Mouse (Mus musculus): ENCODE measurements around the gene Ugcg.
"Not testable (repeated sequence)": the region's sequence is repeated elsewhere in the genome, so short reads cannot be mapped to it uniquely, and the experiment has no call there.

Gene Ugcg

GRCm38 (mm10) chr4:59258771-59259170 is 69.7 kb downstream of the Ugcg start:
- DNase-seq (ENCODE audit: low read depth, low spot score) = no peak

GRCm38 (mm10) chr4:59259806-59260205 is 70.7 kb downstream of the Ugcg start:
- no peak for DNase-seq (ENCODE audit: low read depth, low spot score)

- DNase-seq (ENCODE audit: low read depth, low spot score) = no peak
Observed at GRCm38 (mm10) chr4:59260871-59261515, 71.9 kb downstream of the Ugcg start.

GRCm38 (mm10) chr4:59261582-59261981 is 72.5 kb downstream of the Ugcg start:
- not testable (repeated sequence) for DNase-seq (ENCODE audit: low read depth, low spot score)

GRCm38 (mm10) chr4:59262156-59262555 is 73.1 kb downstream of the Ugcg start:
- no peak for DNase-seq (ENCODE audit: low read depth, low spot score)

DNA sequence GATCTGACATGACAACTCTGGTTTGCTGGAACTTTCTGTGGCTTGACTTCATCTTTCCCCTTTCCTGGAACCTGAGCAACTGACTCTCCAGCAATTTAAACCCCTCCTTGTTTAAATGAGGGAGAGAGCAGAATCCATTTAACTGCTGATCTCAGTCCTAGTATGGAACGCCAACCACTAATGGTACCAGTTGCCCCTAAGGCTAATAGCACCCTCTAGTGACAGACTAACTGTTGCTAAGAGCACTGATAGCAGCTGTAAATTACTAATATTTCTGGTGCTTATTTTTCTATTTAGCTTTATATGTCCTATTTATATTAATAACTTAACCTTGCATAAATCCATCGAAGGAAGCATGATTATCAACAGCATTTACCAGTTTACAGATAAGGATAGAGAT is 74.4 kb downstream of the Ugcg start:
- no peak for DNase-seq (ENCODE audit: low read depth, low spot score)

DNA sequence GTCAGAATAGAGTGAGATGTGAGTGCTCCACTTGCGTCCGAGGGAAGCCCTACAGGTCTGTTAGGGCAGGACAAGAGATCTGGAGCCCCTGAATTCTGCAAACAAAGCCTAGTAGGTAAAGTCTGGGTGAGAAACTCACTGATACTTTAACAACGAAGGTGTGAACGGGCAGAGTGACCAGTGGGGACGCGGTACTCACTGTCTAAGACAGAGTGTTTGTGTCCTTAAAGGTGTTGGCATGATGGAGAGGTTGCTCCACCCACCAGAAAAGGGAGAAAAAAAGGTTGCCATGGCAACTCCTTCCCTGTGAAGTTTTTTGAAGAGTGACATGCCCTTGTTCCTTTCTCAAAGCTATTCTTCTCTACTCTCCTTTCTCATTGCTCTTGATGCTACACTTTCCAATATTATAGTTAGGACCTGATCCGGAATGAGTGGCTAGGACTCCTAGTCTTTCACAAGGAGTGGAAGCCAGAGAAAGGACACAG is 75.6 kb downstream of the Ugcg start:
- DNase-seq (ENCODE audit: low read depth, low spot score) = no peak

- no peak for DNase-seq (ENCODE audit: low read depth, low spot score)
Observed at GRCm38 (mm10) chr4:59265182-59265581, 76.1 kb downstream of the Ugcg start.

- DNase-seq (ENCODE audit: low read depth, low spot score) = no peak
Observed at GRCm38 (mm10) chr4:59265631-59266030, 76.6 kb downstream of the Ugcg start.

Data from mesoderm, embryonic 11.5 days (tissue).